29 mouse cellular contexts compared by ENCODE assay signal in genomic region chr2:10309656-10310055, GRCm38 (mm10).
DNase-seq lines count a peak whose midpoint lies in the region; ATAC-seq and TF ChIP-seq lines count a peak whose summit lies in the region.
"Had no signal": no experiment of that assay in that cellular context is flagged by ENCODE, and none has a peak within 500 bp of the region (broad histone marks: within the 10 kb centered on the region; RNA-seq: fewer than 3 reads in every experiment).

No protein-coding gene starts in this region.

- peak; percentile 32 to 42 for DNase-seq in cerebellum, postnatal 10 days
- DNase-seq in lung, postnatal 10 days, result peak; percentile 15
- DNase-seq in lung, postnatal 0 days (ENCODE audit: low spot score), result no peak
- DNase-seq in Muller cell, postnatal 12 days (ENCODE audit: inconsistent ontology term), result peak; percentile 46
- DNase-seq: adrenal gland, adult 8-10 months; adrenal gland, postnatal 14 days; adrenal gland, postnatal 36 days; B cell, adult 2 months; cerebellum, adult 11 months; cerebellum, adult 18-20 months; cerebellum, adult 8-10 months; cerebellum, adult 9-11 months; cerebellum, postnatal 25 days; forebrain, postnatal 0 days had no signal

- H3K36me3 ChIP-seq in lung, postnatal 0 days (ENCODE audit: insufficient read depth, low read length), result no peaks in the 10 kb centered on the region
- H3K36me3 ChIP-seq in forebrain, embryonic 15.5 days, result no peaks in the 10 kb centered on the region
- no peaks in the 10 kb centered on the region for H3K36me3 ChIP-seq in liver, embryonic 12.5 days
- H3K36me3 ChIP-seq: embryonic facial prominence, embryonic 10.5 days; embryonic facial prominence, embryonic 12.5 days; forebrain, embryonic 10.5 days; forebrain, embryonic 12.5 days; G1E had no signal

- no peak overlapping the region for H3K4me3 ChIP-seq in lung, postnatal 0 days (ENCODE audit: low read depth, low read length)
- no peak overlapping the region for H3K4me3 ChIP-seq in embryonic fibroblast, embryonic 13.5 days (ENCODE audit: insufficient read depth, low read length)
- H3K4me3 ChIP-seq in forebrain, embryonic 15.5 days, result no peak overlapping the region
- H3K4me3 ChIP-seq in liver, embryonic 12.5 days, result no peak overlapping the region
- H3K4me3 ChIP-seq: embryonic facial prominence, embryonic 10.5 days; embryonic facial prominence, embryonic 12.5 days; erythroblast, embryonic 14.5 days; forebrain, embryonic 10.5 days; forebrain, embryonic 12.5 days had no signal

- no peak overlapping the region for H3K4me2 ChIP-seq in lung, postnatal 0 days (replicated peaks; ENCODE audit: low read depth, low read length)
- no peak overlapping the region for H3K4me2 ChIP-seq in forebrain, embryonic 15.5 days (replicated peaks)
- no peak overlapping the region for H3K4me2 ChIP-seq in liver, embryonic 12.5 days
- H3K4me2 ChIP-seq: embryonic facial prominence, embryonic 12.5 days; forebrain, embryonic 12.5 days had no signal

- no peak for TF ChIP-seq POLR2A in embryonic fibroblast, embryonic 13.5 days (IDR thresholded peaks at IDR 0.05; ENCODE audit: low read depth, low read length)

- no peaks in the 10 kb centered on the region for H3K4me1 ChIP-seq in lung, postnatal 0 days (ENCODE audit: insufficient read depth, low read depth, low read length)
- H3K4me1 ChIP-seq in embryonic fibroblast, embryonic 13.5 days (ENCODE audit: control insufficient read depth, insufficient read depth, low read length), result peaks cover 10% of the 10 kb centered on the region; the same call in 1 of the 2 replicates
- no peaks in the 10 kb centered on the region for H3K4me1 ChIP-seq in forebrain, embryonic 15.5 days
- H3K4me1 ChIP-seq in liver, embryonic 12.5 days, result peaks cover 20% of the 10 kb centered on the region
- H3K4me1 ChIP-seq: embryonic facial prominence, embryonic 10.5 days; embryonic facial prominence, embryonic 12.5 days; forebrain, embryonic 10.5 days had no signal

- no peak for TF ChIP-seq EP300 in lung, postnatal 0 days (IDR thresholded peaks at IDR 0.05)

- no peaks in the 10 kb centered on the region for H3K9me3 ChIP-seq in lung, postnatal 0 days (ENCODE audit: low read length)
- H3K9me3 ChIP-seq in forebrain, embryonic 15.5 days, result no peaks in the 10 kb centered on the region
- no peaks in the 10 kb centered on the region for H3K9me3 ChIP-seq in liver, embryonic 12.5 days (replicated peaks)
- H3K9me3 ChIP-seq: embryonic facial prominence, embryonic 10.5 days; embryonic facial prominence, embryonic 12.5 days; forebrain, embryonic 10.5 days; G1E had no signal

- H3K9ac ChIP-seq in lung, postnatal 0 days (replicated peaks; ENCODE audit: low read depth), result no peak overlapping the region
- H3K9ac ChIP-seq in forebrain, embryonic 15.5 days (replicated peaks), result no peak overlapping the region
- no peak overlapping the region for H3K9ac ChIP-seq in liver, embryonic 12.5 days
- H3K9ac ChIP-seq: embryonic facial prominence, embryonic 12.5 days; forebrain, embryonic 12.5 days; forebrain, postnatal 0 days had no signal

- no peak for ATAC-seq in cerebellum, adult (ENCODE audit: insufficient number of reproducible peaks, low FRiP score, low TSS enrichment)
- ATAC-seq in lung, postnatal 0 days, result no peak
- no peak for ATAC-seq in forebrain, embryonic 15.5 days (replicated peaks)
- ATAC-seq in liver, embryonic 12.5 days, result no peak
- ATAC-seq: activated CD4-positive, CD25-positive, alpha-beta regulatory T cell, adult 4 months; CD4-positive, CD25-positive, alpha-beta regulatory T cell, adult 4 months; forebrain, embryonic 14.5 days; forebrain, postnatal 0 days; Patski had no signal

- no peak for TF ChIP-seq CTCF in lung, postnatal 0 days (IDR thresholded peaks at IDR 0.05)
- TF ChIP-seq CTCF in embryonic fibroblast, embryonic 13.5 days (IDR thresholded peaks at IDR 0.05; ENCODE audit: borderline replicate concordance, insufficient read depth, low read length), result no peak

- no peaks in the 10 kb centered on the region for H3K27me3 ChIP-seq in lung, postnatal 0 days (replicated peaks; ENCODE audit: insufficient read depth, low read length)
- no peaks in the 10 kb centered on the region for H3K27me3 ChIP-seq in forebrain, embryonic 15.5 days
- H3K27me3 ChIP-seq in liver, embryonic 12.5 days (replicated peaks), result 0 out of 2 replicates have a peak, but pooled peaks cover 6% of the 10 kb centered on the region
- H3K27me3 ChIP-seq: CH12.LX; embryonic facial prominence, embryonic 12.5 days; forebrain, embryonic 12.5 days; Patski had no signal

- H3K27ac ChIP-seq in lung, postnatal 0 days (ENCODE audit: low read length), result no peak overlapping the region
- H3K27ac ChIP-seq in embryonic fibroblast, embryonic 13.5 days (ENCODE audit: insufficient read depth, low read length), result peak overlapping the region; percentile 45; the same call in 1 of the 2 replicates
- no peak overlapping the region for H3K27ac ChIP-seq in forebrain, embryonic 15.5 days (replicated peaks)
- no peak overlapping the region for H3K27ac ChIP-seq in liver, embryonic 12.5 days
- H3K27ac ChIP-seq: embryonic facial prominence, embryonic 10.5 days; embryonic facial prominence, embryonic 12.5 days; forebrain, embryonic 10.5 days; forebrain, embryonic 12.5 days had no signal

- WGBS in lung, postnatal 0 days, result 58% methylated on average over 5 of the region's 5 CpGs
- 74% methylated on average over 5 of the region's 5 CpGs for WGBS in forebrain, embryonic 15.5 days
- 76% methylated on average over 5 of the region's 5 CpGs for WGBS in liver, embryonic 12.5 days (ENCODE audit: insufficient replicate concordance)
